Mouse (Mus musculus): ENCODE results near the gene Crisp1. TPM values are rescaled to one million over a fixed set of nuclear protein-coding genes. Genes with fewer than 3 reads are reported as not detected.

Crisp1 gene
- polyA plus RNA-seq (2015; fragmentation: Nextera tagmentation; extraction: Ambion mirVana), result 0.12 TPM in 1 of 2 replicates, not detected in the other

DNA sequence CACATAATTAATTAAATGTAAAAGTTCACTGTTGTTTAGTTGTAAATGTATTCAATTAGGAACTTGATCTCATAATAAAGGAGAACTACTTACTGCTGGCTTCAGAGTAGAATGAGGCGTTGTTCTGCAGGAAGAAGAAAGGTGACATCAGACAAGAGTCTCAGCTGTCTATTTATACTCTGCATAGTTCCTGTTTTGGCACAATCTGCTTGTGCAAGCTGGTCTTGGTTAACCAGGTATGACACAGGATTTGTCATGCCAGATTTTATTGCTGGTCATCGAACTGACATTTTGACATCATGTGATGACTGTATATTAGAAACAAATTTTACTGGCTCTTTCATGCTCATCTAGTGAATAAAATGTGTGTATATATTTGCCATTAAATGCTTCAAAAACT lies at the start of gene Crisp1:
Gene Crisp1 (minus strand): TSS at position 146 of the 400 bp plus-strand sequence.
- H3K4me2 ChIP-seq, result no peak within 1 kb of the TSS
- H3K27me3 ChIP-seq, result no peaks in the 10 kb centered on the region
- no peaks in the 10 kb centered on the region for H3K4me1 ChIP-seq (replicated peaks)
- H3K36me3 ChIP-seq, result no peaks in the 10 kb centered on the region
- no peak within 1 kb of the TSS for H3K4me3 ChIP-seq
- H3K27ac ChIP-seq, result no peak within 1 kb of the TSS
- WGBS, result 88% methylated on average over 2 of the region's 2 CpGs
- ATAC-seq (ENCODE audit: low FRiP score), result no peak
- H3K9ac ChIP-seq, result no peak within 1 kb of the TSS
- no peaks in the 10 kb centered on the region for H3K9me3 ChIP-seq

DNA sequence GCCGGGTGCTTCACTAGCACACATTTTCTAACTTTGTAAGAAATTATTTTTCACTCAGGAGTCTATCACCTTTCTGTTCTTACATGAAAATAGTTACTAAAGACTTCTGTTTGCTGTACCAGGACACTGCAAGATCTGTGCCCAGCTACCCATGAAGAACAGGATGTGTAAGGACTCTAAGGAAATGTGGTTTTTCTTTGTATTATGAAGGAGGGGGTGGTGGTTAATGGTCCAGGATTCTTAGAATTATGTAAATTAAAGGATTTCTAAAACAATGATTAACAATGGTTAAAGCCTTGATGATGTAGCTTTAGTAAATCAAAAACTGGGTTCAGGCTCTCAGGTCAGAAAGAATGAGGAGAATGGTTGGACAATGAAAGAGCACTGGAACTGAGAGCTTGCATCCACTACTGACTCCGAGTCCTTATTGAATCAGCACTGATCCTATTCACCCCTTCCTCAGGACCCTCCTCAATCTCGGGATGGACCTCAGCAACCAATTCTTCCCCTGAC lies 23.5 kb upstream of the Crisp1 start:
- no peak overlapping the region for H3K4me3 ChIP-seq
- H3K27ac ChIP-seq, result no peak overlapping the region
- no peaks in the 10 kb centered on the region for H3K36me3 ChIP-seq
- H3K9ac ChIP-seq, result no peak overlapping the region
- 75% methylated on average over 3 of the region's 3 CpGs for WGBS
- ATAC-seq (ENCODE audit: low FRiP score), result no peak
- H3K9me3 ChIP-seq, result no peaks in the 10 kb centered on the region
- H3K4me2 ChIP-seq, result no peak overlapping the region
- no peaks in the 10 kb centered on the region for H3K27me3 ChIP-seq
- H3K4me1 ChIP-seq (replicated peaks), result no peaks in the 10 kb centered on the region

DNA sequence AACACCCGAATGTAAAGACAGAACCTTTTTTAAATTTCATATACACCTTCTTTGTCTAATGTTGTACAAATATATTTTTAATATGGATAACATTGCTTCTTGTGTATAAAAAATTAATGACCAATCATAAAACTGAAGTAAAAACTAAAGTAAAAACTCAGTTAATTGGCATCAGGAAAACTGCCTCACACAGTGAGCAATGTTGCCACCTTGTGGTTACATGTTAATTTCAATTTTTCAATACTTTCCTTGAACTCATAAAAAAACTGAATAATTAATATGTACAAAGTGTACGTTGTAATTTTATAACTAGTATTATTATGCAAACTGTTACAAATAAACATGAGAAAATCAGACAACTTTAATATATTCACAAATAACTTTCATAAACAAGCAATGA lies 33.6 kb downstream of the Crisp1 start:
- Histone ChIP-seq H3K4me2 (no peak overlapping the region), H3K27me3 (no peaks in the 10 kb centered on the region), H3K9ac (no peak overlapping the region), H3K27ac (no peak overlapping the region), H3K4me1 (replicated peaks) (no peaks in the 10 kb centered on the region), H3K9me3 (no peaks in the 10 kb centered on the region), H3K36me3 (no peaks in the 10 kb centered on the region), H3K4me3 (no peak overlapping the region)
- ATAC-seq (ENCODE audit: low FRiP score), result no peak
- 79% methylated on average over 2 of the region's 2 CpGs for WGBS

DNA sequence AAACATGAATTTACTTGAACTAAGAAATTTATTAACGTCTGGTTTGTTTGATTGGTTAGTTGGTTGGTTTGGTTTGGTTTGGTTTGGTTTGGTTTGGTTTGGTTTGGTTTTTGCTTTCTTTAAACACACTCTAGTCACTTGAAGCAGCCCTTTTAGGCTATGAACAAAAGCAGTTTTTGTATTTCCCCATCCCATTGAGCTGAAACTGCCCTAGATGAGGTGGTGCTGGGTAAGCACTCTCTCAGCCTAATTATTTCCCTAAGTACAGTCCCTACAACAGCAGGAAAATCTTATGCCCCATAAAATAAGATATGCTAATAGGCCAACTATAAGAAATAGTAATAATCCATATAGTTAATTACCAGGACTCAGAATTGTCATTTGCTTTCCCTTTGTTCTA lies 43.5 kb downstream of the Crisp1 start:
- Histone ChIP-seq H3K27me3 (no peaks in the 10 kb centered on the region), H3K4me1 (replicated peaks) (no peaks in the 10 kb centered on the region), H3K27ac (no peak overlapping the region), H3K9ac (no peak overlapping the region), H3K4me3 (no peak overlapping the region), H3K36me3 (no peaks in the 10 kb centered on the region), H3K4me2 (no peak overlapping the region), H3K9me3 (no peaks in the 10 kb centered on the region)
- 74% methylated on average over 1 of the region's 1 CpGs for WGBS
- no peak for ATAC-seq (ENCODE audit: low FRiP score)

DNA sequence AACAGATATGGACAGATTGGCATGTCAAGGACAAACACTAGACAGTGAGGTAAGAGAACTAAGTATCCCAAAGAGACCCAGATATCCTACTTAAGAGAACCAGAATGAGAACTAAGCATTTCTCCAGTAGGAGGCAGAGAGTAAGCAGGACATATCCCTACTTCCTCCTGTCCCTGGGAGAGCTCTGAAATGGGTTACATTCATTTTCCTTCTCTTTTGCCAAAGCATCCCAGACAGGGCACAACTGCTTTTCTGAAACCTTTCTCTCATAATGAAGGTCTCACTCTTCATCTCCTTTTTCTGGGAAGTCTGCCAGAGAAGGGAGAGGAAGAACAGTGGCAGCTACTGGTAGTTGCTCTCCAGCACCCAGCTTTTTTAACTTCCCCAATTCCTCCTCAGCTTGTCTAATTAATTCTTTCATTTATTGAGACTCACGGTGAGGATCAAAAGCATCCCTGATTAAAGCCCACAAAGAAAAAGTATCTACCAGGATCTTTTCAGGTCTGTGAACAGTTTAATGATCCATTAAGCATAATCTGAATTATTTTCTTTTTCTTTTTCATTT lies 44.0 kb downstream of the Crisp1 start:
- H3K9me3 ChIP-seq, result no peaks in the 10 kb centered on the region
- H3K9ac ChIP-seq, result no peak overlapping the region
- no peaks in the 10 kb centered on the region for H3K4me1 ChIP-seq (replicated peaks)
- no peak for ATAC-seq (ENCODE audit: low FRiP score)
- H3K27ac ChIP-seq, result no peak overlapping the region
- H3K4me3 ChIP-seq, result no peak overlapping the region
- 47% methylated on average over 1 of the region's 1 CpGs for WGBS
- H3K36me3 ChIP-seq, result no peaks in the 10 kb centered on the region
- H3K4me2 ChIP-seq, result no peak overlapping the region
- no peaks in the 10 kb centered on the region for H3K27me3 ChIP-seq

DNA sequence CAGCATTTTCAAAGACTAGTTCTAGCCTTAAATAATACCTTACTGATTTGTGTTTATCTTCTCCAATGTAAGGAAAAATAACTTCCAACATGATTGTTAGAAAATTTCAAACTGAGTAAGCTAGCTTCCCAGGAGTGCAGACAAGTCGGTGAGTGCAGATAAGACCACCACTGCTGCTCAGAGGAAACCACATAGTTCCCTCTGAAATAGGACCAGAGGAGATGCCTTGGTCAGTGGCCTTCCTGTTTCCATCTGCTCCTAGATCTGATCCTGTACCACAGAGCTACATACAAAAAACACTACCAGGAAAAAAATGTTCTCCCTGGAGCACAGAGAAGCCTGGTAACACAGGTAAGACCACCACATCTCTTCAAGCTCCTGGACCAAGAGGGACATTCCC lies 66.5 kb downstream of the Crisp1 start:
- no peaks in the 10 kb centered on the region for H3K9me3 ChIP-seq
- WGBS, result 88% methylated on average over 1 of the region's 1 CpGs
- H3K36me3 ChIP-seq, result no peaks in the 10 kb centered on the region
- no peak overlapping the region for H3K9ac ChIP-seq
- no peaks in the 10 kb centered on the region for H3K27me3 ChIP-seq
- no peak for ATAC-seq (ENCODE audit: low FRiP score)
- no peak overlapping the region for H3K4me2 ChIP-seq
- no peak overlapping the region for H3K4me3 ChIP-seq
- no peaks in the 10 kb centered on the region for H3K4me1 ChIP-seq (replicated peaks)
- H3K27ac ChIP-seq, result no peak overlapping the region

Other genes with a start within 250 kb of the Crisp1 start
- gene AC192777.2, start 223.8 kb downstream of the Crisp1 start, polyA plus RNA-seq (2015; fragmentation: Nextera tagmentation; extraction: Ambion mirVana), result not detected in 2 replicates
- not detected in 2 replicates for gene Pgk2, start 110.6 kb downstream of the Crisp1 start, polyA plus RNA-seq (2015; fragmentation: Nextera tagmentation; extraction: Ambion mirVana)
- gene Crisp3, start 76.9 kb downstream of the Crisp1 start, polyA plus RNA-seq (2015; fragmentation: Nextera tagmentation; extraction: Ambion mirVana), result not detected in 2 replicates
- gene Esp8, start 200.8 kb upstream of the Crisp1 start, polyA plus RNA-seq (2015; fragmentation: Nextera tagmentation; extraction: Ambion mirVana), result not detected in 2 replicates
- not detected in 2 replicates for gene Esp6, start 242.3 kb upstream of the Crisp1 start, polyA plus RNA-seq (2015; fragmentation: Nextera tagmentation; extraction: Ambion mirVana)

All from hindbrain, embryonic 13.5 days (tissue).